27 mouse cellular contexts compared by ENCODE assay signal in genomic region chr2:85280580-85280979, GRCm38 (mm10). TPM values are rescaled to one million over a fixed set of nuclear protein-coding genes. Genes with fewer than 3 reads are reported as not detected.
DNase-seq lines count a peak whose midpoint lies in the region; ATAC-seq and TF ChIP-seq lines count a peak whose summit lies in the region.
"Had no signal": no experiment of that assay in that cellular context is flagged by ENCODE, and none has a peak within 500 bp of the region (broad histone marks: within the 10 kb centered on the region; RNA-seq: fewer than 3 reads in every experiment).

No protein-coding gene starts in this region.

- H3K9me3 ChIP-seq in forebrain, embryonic 14.5 days (replicated peaks; ENCODE audit: control insufficient read depth, low read length) = no peaks in the 10 kb centered on the region
- H3K9me3 ChIP-seq in forebrain, embryonic 15.5 days = no peaks in the 10 kb centered on the region
- no peaks in the 10 kb centered on the region for H3K9me3 ChIP-seq in heart, embryonic 15.5 days (replicated peaks)
- no peaks in the 10 kb centered on the region for H3K9me3 ChIP-seq in lung, embryonic 14.5 days (ENCODE audit: low read depth, low read length)
- H3K9me3 ChIP-seq: embryonic facial prominence, embryonic 13.5 days; forebrain, embryonic 12.5 days; G1E; hindbrain, embryonic 15.5 days had no signal

- no peaks in the 10 kb centered on the region for H3K36me3 ChIP-seq in forebrain, embryonic 14.5 days (ENCODE audit: control insufficient read depth, insufficient read depth, low read length)
- H3K36me3 ChIP-seq in forebrain, embryonic 15.5 days = no peaks in the 10 kb centered on the region
- H3K36me3 ChIP-seq in heart, embryonic 15.5 days = no peaks in the 10 kb centered on the region
- H3K36me3 ChIP-seq in lung, embryonic 14.5 days (ENCODE audit: insufficient read depth) = no peaks in the 10 kb centered on the region
- H3K36me3 ChIP-seq: embryonic facial prominence, embryonic 13.5 days; forebrain, embryonic 12.5 days; G1E; hindbrain, embryonic 15.5 days had no signal

- peak; percentile 10 for DNase-seq in forebrain, embryonic 14.5 days (ENCODE audit: low spot score)
- no peak for DNase-seq in heart, postnatal 14 days
- peak; percentile 37 for DNase-seq in lung, embryonic 14.5 days
- no peak for DNase-seq in lung, postnatal 10 days
- no peak for DNase-seq in embryo, embryonic 10 days (ENCODE audit: low spot score)
- DNase-seq: B cell, adult 2 months; cerebellum, adult 11-12 months; cerebellum, adult 9-10 months; cerebellum, postnatal 25 days had no signal

- no peak overlapping the region for H3K9ac ChIP-seq in forebrain, embryonic 14.5 days (ENCODE audit: low read length)
- H3K9ac ChIP-seq in forebrain, embryonic 15.5 days (replicated peaks) = no peak overlapping the region
- no peak overlapping the region for H3K9ac ChIP-seq in heart, embryonic 15.5 days
- no peak overlapping the region for H3K9ac ChIP-seq in lung, embryonic 14.5 days
- H3K9ac ChIP-seq: embryonic facial prominence, embryonic 13.5 days; forebrain, embryonic 12.5 days; hindbrain, embryonic 15.5 days had no signal

- ATAC-seq in forebrain, embryonic 14.5 days = no peak
- no peak for ATAC-seq in forebrain, embryonic 15.5 days (replicated peaks)
- ATAC-seq in heart, embryonic 15.5 days (replicated peaks; ENCODE audit: insufficient number of reproducible peaks, insufficient read depth, low FRiP score, low read depth) = no peak
- peak; percentile 31; the same call in 1 of the 2 replicates for ATAC-seq in lung, embryonic 14.5 days (ENCODE audit: insufficient read depth)
- ATAC-seq: CD4-positive, CD25-positive, alpha-beta regulatory T cell, adult 4 months; intestine, embryonic 16.5 days had no signal

- no peaks in the 10 kb centered on the region for H3K27me3 ChIP-seq in forebrain, embryonic 14.5 days (replicated peaks; ENCODE audit: control insufficient read depth, insufficient read depth, low read length)
- H3K27me3 ChIP-seq in forebrain, embryonic 15.5 days = no peaks in the 10 kb centered on the region
- no peaks in the 10 kb centered on the region for H3K27me3 ChIP-seq in heart, embryonic 15.5 days
- no peaks in the 10 kb centered on the region for H3K27me3 ChIP-seq in lung, embryonic 14.5 days (ENCODE audit: insufficient read depth, low read length)
- H3K27me3 ChIP-seq: embryonic facial prominence, embryonic 13.5 days; forebrain, embryonic 12.5 days; hindbrain, embryonic 15.5 days had no signal

- TF ChIP-seq CTCF in lung, embryonic 14.5 days (IDR thresholded peaks at IDR 0.05; ENCODE audit: low read depth) = no peak

- 6% methylated on average over 2 of the region's 2 CpGs for WGBS in forebrain, embryonic 14.5 days
- 14% methylated on average over 2 of the region's 2 CpGs for WGBS in forebrain, embryonic 15.5 days
- 35% methylated on average over 2 of the region's 2 CpGs for WGBS in heart, embryonic 15.5 days
- 40% methylated on average over 2 of the region's 2 CpGs for WGBS in lung, embryonic 14.5 days

- H3K4me2 ChIP-seq in forebrain, embryonic 14.5 days (ENCODE audit: low read length) = no peak overlapping the region
- no peak overlapping the region for H3K4me2 ChIP-seq in forebrain, embryonic 15.5 days (replicated peaks)
- no peak overlapping the region for H3K4me2 ChIP-seq in heart, embryonic 15.5 days
- H3K4me2 ChIP-seq in lung, embryonic 14.5 days = no peak overlapping the region
- H3K4me2 ChIP-seq: embryonic facial prominence, embryonic 13.5 days; forebrain, embryonic 12.5 days; hindbrain, embryonic 15.5 days had no signal

- H3K4me1 ChIP-seq in forebrain, embryonic 14.5 days (ENCODE audit: control insufficient read depth, insufficient read depth, low read length) = peaks cover 6% of the 10 kb centered on the region
- peaks cover 14% of the 10 kb centered on the region for H3K4me1 ChIP-seq in forebrain, embryonic 15.5 days
- peaks cover 8% of the 10 kb centered on the region for H3K4me1 ChIP-seq in heart, embryonic 15.5 days (replicated peaks)
- no peaks in the 10 kb centered on the region for H3K4me1 ChIP-seq in lung, embryonic 14.5 days (ENCODE audit: insufficient read depth)
- peaks cover 10% of the 10 kb centered on the region; the same call in 1 of the 2 replicates for H3K4me1 ChIP-seq in brown adipose tissue, adult 24 weeks (ENCODE audit: control insufficient read depth, insufficient read depth, insufficient read length, low read length)
- H3K4me1 ChIP-seq: embryonic facial prominence, embryonic 13.5 days; forebrain, embryonic 12.5 days had no signal

- intact Hi-C loops in heart, postnatal 14 days (cut with DNase I) = loop anchor here (2.0 kb wide), 1 partner anchor 16 kb away; no protein-coding TSS in a partner anchor

- H3K27ac ChIP-seq in forebrain, embryonic 14.5 days (ENCODE audit: low read depth, low read length) = no peak overlapping the region
- H3K27ac ChIP-seq in forebrain, embryonic 15.5 days (replicated peaks) = no peak overlapping the region
- peak overlapping the region; percentile 29; the same call in 1 of the 2 replicates for H3K27ac ChIP-seq in heart, embryonic 15.5 days
- no peak overlapping the region for H3K27ac ChIP-seq in lung, embryonic 14.5 days (ENCODE audit: low read depth)
- peak overlapping the region; percentile 29; the same call in 1 of the 2 replicates for H3K27ac ChIP-seq in brown adipose tissue, adult 24 weeks (replicated peaks; ENCODE audit: low read depth, low read length)
- H3K27ac ChIP-seq: embryonic facial prominence, embryonic 13.5 days; forebrain, embryonic 12.5 days; hindbrain, embryonic 15.5 days had no signal

- no peak overlapping the region for H3K4me3 ChIP-seq in forebrain, embryonic 14.5 days (ENCODE audit: low read depth, low read length)
- no peak overlapping the region for H3K4me3 ChIP-seq in forebrain, embryonic 15.5 days
- H3K4me3 ChIP-seq in heart, embryonic 15.5 days = no peak overlapping the region
- H3K4me3 ChIP-seq in lung, embryonic 14.5 days (ENCODE audit: low read depth, low read length) = no peak overlapping the region
- H3K4me3 ChIP-seq in brown adipose tissue, adult 24 weeks (ENCODE audit: insufficient read depth, low read depth, low read length) = no peak overlapping the region
- H3K4me3 ChIP-seq: embryonic facial prominence, embryonic 13.5 days; forebrain, embryonic 12.5 days; hindbrain, embryonic 15.5 days had no signal

RNA-seq across cellular contexts. Expression of gene Olfr987, which starts 58.5 kb away (rescaled TPM):
- polyA plus RNA-seq in forebrain, embryonic 14.5 days (2014; fragmentation: Nextera tagmentation; extraction: Ambion mirVana) = not detected in 2 replicates
- polyA plus RNA-seq in forebrain, embryonic 15.5 days (2015; fragmentation: Nextera tagmentation; extraction: Ambion mirVana) = not detected in 2 replicates
- not detected in 2 replicates for polyA plus RNA-seq in heart, embryonic 15.5 days (2015; fragmentation: Nextera tagmentation; extraction: Ambion mirVana)
- not detected for total RNA-seq in heart, postnatal 14 days (2021)
- polyA plus RNA-seq in lung, embryonic 14.5 days (2014; fragmentation: Nextera tagmentation; extraction: Ambion mirVana) = not detected in 2 replicates
- not detected in 2 replicates for polyA plus RNA-seq in brown adipose tissue, adult 24 weeks (2012; ENCODE audit: insufficient read depth, insufficient read length, missing spikeins)
- total RNA-seq: adrenal gland, postnatal 10 days; adrenal gland, postnatal 4 days; gastrocnemius, adult 8-10 months; heart, adult 8-10 months had no signal
- polyA plus RNA-seq: brain, embryonic 14.5 days; CD4-positive, CD25-positive, alpha-beta regulatory T cell, adult 4 months; cortical plate, adult 2 months; embryonic facial prominence, embryonic 13.5 days; forebrain, embryonic 12.5 days; G1E; gonadal fat pad, adult 2 months; heart, embryonic 14.5 days; hindbrain, embryonic 11.5 days; hindbrain, embryonic 15.5 days; intestine, embryonic 16.5 days had no signal

Comparison
In these comparisons a context has a peak if more than half of its experiments do, and no peak if none do; other contexts are left out.
1. DNase-seq: peak in forebrain, embryonic 14.5 days (single experiment) and lung, embryonic 14.5 days (single experiment); none in heart, postnatal 14 days (0 of 2), lung, postnatal 10 days (single experiment) and embryo, embryonic 10 days (single experiment).
2. H3K27ac ChIP-seq: peak in heart, embryonic 15.5 days (single experiment) and brown adipose tissue, adult 24 weeks (single experiment); none in forebrain, embryonic 14.5 days (single experiment), forebrain, embryonic 15.5 days (single experiment) and lung, embryonic 14.5 days (single experiment).